Mouse (Mus musculus) mouse embryonic stem cell (cell line): Measurements from ENCODE around the gene Gramd1a.

Experiments used
- in situ Hi-C, 2 experiments: fragments of 300-500 bp; cut with MboI; formaldehyde crosslinking; loops; 1 replicate in 1 of 2; 3 replicates in 1 of 2; pipeline ENCODE4 v1.14.3; 2019 to 2020; ENCODE audit warnings: low sequenced_read_pairs in 2 of 2, low pct_unique_long_range_greater_than_20kb in 1 of 2, mixed read lengths in 1 of 2; ENCODE audit not compliant: unreplicated experiment in 1 of 2

Gramd1a gene

DNA sequence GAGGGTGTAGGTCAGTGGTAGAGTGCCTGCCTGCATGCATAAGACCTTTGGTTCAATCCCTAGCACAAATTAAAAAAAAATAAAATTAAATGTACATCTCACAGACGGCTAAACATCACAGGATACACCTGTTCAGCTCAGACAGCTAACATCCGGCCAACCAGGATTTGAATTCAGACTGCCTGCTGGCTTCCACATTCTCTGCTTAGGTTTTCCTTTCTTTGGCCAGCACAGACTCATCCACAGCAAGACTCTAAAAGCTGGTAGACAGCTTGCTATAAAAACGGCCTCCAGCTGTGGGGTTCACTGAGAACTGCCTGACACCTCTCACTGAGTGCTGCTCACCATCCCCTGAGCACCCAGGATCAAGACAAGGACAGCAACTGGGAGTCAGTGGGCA lies 49.5 kb downstream of the Gramd1a start:
- in situ Hi-C loops: no loop called here

DNA sequence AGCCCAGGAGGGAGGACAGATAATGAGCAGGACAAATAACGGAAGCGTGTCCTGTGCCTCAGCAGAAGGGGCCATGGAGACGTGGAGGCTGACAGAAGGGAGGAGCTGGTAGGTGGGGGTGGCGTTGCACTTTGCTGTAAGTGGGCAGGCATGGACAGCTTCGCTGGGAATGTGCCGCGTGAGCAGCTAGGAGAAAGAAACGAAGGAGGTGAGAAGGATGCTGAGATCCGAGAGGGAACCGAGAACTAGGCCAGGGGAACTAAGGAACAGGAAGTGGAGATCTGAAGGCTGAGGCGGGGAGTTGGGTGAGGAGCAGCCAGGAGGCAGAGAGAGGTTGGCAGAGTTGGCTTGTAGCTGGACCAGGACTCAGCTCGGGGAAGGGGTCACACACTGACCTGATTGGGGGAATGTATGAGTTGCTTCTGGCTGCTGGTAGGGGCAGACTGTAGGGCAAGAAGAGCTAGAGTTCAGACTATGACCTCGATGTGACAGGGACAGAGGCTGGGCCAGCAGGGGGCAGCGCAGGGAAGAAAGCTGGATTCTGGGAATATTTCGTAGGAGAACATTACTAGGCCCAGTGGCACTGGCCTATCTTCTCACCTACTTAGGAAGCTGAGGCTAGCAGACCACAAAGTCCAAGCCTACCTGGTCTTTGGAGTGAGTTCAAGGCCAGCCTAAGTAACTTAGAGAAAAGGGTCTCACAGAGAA lies 50.5 kb downstream of the Gramd1a start:
- in situ Hi-C loops: no loop called here

DNA sequence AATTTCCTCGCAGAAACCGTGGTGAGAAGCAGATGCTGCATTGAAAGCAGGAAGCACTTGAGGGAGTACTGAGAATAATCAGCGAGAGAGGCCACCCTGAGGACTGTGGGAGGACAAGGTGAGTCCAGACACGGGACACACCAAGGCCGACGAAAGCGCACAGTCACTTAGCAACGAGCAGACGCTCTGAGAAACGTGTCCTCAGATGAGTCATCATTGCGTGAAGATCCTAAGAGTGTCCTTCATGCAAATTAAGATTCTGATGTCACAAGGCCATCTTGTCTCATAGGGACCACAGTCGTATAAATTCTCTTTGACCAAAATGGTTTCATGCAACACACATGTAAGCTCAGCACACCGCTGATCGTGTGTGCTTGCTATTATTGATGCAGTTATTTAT lies 54.9 kb downstream of the Gramd1a start:
- in situ Hi-C loops: loop anchor here in 1 of 2 experiments (5.0 kb wide), 1 partner anchor 77 kb away; no protein-coding TSS in a partner anchor

DNA sequence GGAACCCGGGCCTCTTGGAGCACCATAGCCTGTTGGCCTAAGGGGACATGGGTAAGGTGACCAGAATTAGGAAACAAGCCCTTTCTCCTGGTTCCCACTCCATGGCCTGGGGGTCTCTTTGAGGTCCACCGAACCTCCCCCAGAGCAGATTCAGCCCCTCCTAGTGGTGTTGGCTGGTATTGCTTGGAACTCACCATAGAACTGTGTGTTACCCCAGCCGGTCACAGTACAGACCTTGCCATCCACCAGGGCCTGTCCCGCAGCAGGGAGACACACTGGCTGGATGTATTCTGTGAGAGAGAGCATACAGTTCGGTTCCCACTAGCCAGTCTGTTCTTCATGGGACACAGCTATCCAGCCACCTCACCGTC lies 56.1 kb downstream of the Gramd1a start:
- in situ Hi-C loops: loop anchor here in 1 of 2 experiments (10.0 kb wide), 1 partner anchor 125 kb away; the partner anchor contains the start of genes Fam187b and Lsr

DNA sequence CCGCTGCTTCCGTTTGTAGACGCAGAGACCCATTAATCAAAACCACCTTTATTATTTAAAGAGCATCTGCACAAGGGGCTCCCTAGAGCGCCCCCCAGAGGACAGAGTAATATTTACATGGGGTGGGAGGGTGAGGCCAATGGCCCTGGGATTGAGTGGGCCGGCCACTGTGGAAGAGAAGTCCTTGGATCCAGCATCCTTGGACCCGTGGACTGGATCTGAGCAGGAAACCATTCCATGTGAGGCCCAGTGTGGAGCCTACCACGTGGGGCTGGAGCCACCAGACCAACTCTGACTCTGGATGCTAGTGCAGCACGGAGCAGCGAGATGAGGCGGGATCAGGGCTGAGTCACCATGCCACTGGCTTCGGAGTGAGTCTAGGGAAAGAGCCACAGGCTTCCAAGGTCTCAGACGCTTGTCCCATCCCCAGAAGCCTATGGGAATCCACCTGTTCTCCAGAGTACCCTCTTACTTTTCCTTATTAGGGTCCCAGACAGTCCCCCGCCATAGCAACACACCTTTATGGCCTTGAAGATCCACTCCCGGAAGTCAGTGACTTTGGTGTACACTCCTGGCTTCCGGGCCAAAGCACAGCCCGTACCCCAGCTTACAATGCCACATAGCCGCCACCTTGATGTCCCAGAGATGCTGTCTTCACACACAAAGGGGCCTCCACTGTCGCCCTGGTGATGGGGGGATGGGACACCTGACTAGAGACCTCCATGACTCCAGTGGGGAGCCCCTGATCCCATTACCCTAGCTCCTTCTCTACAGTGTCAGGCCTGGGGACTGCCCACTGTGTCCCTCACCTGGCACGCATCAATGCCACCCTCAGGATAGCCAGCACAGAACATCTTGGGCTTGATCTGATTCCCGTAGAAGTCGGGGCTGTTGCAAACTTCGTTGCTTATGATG lies 56.7 kb downstream of the Gramd1a start:
- in situ Hi-C loops: loop anchor here in 1 of 2 experiments (10.0 kb wide), 1 partner anchor 124 kb away; the partner anchor contains the start of genes Fam187b and Lsr

DNA sequence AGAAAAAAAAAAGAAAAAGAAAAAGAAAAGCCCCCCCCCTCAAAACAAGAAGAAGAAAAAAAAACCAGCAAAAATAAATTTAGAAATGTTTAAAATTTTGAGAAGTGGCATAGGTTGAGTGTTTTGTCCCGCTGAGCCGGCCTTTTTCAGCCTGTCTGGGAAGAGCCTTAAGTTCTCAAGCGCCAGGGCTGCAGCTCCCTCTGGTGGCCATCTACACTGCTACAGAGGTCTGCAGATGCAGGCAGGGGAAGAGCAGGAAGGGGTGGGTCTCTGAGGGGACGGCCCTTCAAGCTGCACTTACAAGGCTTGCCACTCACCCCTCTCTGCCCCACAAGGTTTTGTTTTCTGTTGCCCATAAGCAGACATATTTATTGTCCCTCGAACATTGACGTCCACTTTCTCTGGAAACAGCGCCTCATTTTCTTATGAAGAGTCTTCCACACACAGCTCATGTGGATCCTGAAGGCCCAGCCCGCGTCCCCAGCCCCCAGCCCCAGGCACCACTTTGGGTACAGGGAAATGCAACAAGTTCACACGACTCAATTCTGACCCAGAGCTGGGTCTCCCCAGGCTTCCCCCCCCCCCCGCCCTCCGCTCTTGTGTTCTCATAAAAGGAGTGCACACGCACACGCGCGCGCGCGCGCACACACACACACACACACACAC lies 58.0 kb downstream of the Gramd1a start:
- in situ Hi-C loops: loop anchor here in 1 of 2 experiments (10.0 kb wide), 1 partner anchor 123 kb away; the partner anchor contains the start of genes Fam187b and Lsr

DNA sequence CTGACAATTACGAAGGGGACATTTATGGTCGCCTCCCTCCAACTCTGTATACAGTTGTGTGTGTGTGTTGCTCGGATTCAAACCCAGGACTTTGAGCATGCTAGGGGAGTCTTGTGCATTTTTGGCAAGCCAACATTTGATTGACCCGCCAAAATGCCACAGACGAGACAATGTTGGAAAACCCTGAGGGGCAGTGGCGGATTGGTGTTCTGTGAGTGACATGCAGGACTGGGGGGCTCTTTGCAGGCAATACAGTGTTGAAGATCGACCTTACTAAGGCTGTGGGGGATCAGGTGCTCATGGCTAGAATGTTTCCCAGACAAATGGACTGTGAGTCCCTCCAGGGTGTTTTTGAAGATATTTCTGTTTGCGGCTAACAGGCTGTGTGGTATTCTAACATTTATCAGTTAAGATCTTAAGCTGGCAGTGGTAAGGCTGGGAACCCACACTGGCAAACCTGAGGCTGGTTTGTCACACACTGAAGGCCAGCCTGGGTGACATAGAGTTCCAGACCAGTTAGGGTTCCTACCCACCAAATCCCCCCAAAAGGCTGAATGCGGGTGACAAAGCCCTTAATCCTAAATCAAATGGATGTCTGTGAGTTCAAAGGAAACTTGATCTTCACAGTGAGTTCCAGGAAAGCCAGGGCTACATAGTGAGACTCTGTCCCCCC lies 58.7 kb downstream of the Gramd1a start:
- in situ Hi-C loops: loop anchor here in 1 of 2 experiments (10.0 kb wide), 1 partner anchor 122 kb away; the partner anchor contains the start of genes Fam187b and Lsr

DNA sequence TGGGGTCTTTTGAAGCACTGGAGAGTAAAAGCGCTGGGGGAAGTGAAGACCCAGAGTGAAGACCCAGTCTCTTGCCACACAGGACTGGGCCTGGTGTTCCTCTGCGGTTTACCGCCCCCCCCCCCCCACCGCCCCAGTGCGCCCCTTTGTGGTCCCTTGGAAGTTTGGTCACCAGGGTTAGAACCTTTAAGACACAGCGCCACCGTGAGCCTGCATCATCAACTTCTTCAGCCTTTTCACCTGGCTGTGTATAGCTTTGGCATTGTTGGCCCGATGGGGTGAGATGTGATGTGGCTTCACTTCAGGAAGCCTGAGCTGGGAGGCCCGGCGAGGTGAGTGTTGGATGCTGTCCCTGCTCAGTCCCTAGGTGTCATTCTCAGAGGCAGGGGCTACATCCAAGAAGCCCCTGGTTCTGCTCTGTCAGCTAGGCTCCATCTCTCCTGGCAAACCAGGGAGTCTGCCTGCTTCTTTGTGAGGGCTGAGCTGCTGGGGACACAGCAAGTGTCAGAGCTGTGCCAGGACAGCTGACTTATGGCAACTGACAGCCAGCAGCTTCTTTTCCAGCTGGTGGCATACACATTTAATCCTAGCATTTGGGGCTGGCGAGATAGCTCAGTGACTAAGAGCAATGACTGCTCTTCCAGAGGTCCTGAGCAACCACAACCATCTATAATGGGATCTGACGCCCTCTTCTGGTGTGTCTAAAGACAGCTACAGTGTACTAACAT lies 60.8 kb downstream of the Gramd1a start:
- in situ Hi-C loops: loop anchor here in 1 of 2 experiments (10.0 kb wide), 1 partner anchor 120 kb away; the partner anchor contains the start of genes Fam187b and Lsr

DNA sequence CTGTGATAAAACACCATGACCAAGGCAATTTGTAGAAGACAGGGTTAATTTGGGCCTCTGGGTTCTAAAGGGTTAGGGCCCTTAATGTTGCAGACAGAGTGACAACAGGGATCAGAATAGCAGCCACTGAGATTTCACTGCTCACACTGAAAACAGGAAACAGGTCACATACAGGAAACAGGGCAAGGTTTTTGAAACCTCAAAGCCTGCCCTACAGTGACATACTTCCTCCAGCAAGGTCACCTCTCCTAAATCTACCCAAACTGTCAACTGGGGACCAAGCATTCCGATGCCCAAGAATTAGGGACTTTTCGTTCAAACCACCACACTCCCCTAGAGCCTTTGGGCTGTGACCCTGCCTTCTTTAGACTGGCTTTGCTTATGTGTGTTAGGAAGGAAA lies 66.0 kb downstream of the Gramd1a start:
- in situ Hi-C loops: loop anchor here in 1 of 2 experiments (10.0 kb wide), 1 partner anchor 115 kb away; the partner anchor contains the start of genes Fam187b and Lsr

DNA sequence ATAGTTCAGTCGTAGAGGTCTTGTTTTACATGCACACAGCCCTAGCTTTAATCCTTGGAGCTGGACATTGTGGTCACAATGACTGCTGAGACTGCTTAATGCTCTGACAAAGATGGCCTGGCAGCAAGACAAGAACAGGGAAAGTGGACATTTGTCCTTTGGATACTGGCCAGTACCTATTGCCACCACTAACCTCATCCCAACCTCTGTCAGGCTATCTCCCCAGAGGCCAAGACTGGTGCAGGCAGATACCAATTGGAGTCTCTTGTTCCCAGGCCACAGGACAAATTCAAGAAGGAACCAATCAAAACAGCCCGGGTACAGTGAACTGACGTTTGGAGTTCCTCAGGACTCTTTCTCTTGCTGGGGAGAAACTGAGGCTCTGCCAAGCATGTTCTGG lies 67.5 kb downstream of the Gramd1a start:
- in situ Hi-C loops: no loop called here

DNA sequence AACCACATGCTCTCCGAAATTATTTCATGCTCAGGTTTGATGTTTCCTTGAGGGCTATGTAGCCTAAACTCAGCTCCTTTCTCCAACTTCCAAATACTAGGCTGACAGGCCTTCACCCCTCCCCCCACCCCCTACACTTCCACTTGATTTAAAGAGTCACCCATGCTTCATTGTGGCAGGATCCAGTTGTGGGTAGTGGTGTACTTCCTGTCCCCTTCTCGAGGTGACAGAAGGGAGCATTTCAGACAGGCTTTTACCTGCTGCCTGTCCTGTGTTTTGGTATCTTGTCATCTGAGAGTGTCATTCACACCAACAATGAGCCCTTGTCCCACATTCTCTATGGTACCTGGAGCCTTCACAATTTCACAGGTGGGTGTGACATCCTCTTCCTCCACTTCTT lies 68.4 kb downstream of the Gramd1a start:
- in situ Hi-C loops: no loop called here

DNA sequence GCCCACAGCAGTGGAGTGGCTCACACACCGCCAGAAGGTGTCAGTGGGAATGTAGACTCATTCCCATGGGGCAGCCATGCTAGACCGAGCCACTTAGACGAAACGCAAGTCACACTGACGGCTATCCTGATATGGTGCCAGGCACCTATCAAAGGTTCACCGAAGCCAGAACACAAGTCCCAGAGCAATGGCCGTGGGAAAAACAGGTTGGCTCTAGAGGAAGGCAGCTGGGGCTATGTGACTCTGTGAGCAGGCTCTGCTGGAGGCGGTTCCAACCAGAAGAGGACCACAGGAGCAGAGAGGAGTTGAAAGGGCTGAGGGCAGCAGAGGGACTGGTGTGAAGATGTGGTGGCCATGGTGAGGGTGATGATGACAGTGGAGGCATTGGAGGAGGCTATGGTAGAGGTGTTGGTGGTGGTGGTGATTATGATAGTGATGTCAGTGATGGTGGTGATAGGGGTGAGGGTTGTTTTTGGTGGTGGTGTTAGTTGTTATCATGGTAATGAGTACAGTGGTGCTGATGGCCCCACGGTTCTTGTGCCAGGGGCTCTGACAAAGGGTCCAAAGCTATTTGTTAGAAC lies 69.4 kb downstream of the Gramd1a start:
- in situ Hi-C loops: no loop called here

DNA sequence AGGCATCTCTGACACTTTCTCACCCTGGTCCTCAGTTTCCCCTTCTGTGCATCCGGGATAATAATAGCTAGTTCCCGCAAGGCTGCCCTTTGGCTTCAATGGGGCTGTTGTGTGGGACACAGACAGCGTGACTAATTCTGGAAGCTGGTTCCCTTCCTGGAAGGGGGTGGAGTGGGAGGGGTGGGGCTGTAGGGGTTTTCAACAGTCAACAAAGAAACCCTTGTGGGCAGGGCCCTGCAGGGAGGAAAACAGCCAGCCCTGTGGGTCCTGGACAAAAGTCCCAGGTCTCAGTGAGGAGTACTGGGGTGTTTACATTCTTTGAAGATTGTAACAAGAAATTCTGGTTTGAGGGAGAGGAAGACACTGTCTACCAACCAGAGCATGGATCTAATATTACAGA lies 70.5 kb downstream of the Gramd1a start:
- in situ Hi-C loops: no loop called here

DNA sequence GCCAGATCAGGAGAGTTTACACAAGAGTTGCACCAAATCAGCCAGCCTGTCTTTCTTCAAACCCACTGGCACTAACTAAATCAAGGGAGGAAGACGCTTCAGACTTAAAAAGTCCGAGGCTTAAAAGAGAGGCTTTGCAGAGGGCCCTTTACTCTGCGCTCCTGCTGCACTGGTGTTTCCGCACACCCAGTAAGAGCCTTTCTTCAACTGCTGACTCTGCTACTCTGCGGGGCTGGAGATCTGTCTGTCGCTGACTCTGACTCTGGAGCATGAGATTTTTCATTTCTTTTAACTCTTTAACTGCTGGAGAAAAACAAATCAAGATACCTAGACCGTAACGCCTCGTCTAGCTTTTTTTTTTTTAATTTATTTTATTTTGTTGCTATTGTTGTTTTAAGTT lies 71.6 kb downstream of the Gramd1a start:
- in situ Hi-C loops: no loop called here

DNA sequence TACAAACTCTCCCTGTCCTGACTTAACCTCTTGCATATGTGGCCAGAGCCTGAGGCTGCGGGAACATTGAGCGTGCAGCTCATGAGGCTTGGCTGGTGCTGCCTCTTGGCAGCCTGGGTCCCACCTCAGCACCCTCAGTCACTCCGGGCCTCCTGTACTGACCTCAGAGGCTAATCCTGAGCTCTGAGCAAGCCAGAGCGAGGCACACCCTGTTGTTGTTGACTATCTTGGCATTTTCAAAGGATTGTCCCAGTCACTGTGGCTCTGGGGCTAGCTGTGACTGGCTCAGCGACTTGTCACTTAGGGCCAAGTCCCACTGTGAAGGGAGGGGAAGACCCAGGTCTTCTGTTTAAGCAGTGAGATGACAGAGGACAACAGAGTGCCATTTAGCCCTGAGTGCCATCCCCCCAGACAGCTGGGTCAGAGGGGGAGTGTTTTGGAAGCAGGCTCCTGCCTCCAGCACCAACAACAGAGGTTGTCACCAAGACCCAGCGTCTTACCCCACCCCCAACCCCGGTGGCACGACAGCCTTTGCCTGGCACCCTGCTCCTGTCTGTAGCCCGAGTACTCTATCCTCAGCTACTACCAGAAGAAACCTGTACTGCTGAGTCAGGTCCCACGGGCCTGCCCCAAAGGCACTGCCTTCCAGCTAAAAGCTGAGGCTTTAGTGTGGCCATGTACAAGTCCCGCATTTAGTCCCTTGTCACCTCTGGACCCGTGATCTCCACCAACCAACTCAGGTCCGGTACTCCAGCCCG lies 72.7 kb downstream of the Gramd1a start:
- in situ Hi-C loops: no loop called here

DNA sequence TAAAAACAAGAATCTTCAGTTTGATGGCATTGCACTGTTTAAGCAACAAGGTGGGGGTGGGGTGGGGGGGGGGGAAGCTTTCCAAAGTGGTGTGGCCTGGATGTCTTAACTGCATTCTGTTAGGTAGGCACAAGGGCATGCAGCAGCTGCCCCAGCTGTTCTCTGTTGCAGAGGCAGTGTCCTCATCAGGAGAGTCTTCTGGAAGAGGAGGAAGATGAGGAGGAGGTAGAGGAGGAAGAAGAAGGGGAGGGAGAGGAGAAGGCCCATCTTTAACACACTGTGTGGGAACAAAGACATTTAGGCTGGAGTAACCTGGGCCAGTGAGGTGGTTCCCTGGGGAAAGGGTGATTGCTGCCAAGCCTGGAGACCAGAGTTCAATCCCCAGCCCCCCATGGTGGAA lies 73.6 kb downstream of the Gramd1a start:
- in situ Hi-C loops: no loop called here

DNA sequence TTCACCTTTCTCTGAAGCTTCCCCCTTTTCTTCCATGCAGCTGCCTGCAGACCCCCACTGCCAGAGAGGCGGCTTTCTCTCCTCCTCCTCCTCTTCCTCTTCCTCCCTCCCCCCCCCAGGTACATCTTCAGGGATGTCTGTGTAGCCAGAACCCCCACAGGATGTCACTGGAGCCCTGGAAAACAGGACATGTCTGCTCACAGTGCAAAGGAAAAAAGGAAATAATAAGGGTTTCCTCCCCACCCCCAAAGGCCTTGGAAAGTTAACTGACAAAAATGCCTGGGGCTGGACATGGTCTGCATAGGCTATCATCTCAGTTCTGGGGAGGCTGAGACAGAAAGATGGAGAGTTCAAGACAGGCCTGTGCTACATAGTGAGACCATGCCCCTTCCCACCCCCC lies 74.6 kb downstream of the Gramd1a start:
- in situ Hi-C loops: no loop called here
